Mouse (Mus musculus): ENCODE results near the gene Tet1.
"Not testable (repeated sequence)": the region's sequence is repeated elsewhere in the genome, so short reads cannot be mapped to it uniquely, and the experiment has no call there.

DNA sequence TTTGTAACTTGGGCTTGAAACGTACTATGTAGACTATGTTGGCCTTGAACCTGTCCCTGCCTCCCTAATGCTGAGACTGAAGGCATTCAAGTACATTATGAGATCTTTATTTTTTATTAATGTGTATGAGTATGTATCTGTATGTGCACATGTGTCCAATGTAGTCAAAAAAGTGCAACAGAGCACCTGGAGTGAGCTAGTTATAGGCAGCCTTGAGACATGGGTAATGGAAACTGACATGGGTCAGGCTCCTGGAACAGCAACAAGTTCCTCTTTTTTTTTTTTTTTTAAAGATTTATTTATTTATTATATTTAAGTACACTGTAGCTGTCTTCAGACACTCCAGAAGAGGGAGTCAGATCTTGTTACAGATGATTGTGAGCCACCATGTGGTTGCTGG, 127.0 kb downstream of the Tet1 start:
- not testable (repeated sequence) for TF ChIP-seq MAX (IDR thresholded peaks at IDR 0.05; ENCODE audit: low read length); RAD21 (IDR thresholded peaks at IDR 0.05; ENCODE audit: low read depth, low read length); GATA1 (IDR thresholded peaks at IDR 0.05; ENCODE audit: low read depth, low read length); ZMIZ1 (IDR thresholded peaks at IDR 0.05; ENCODE audit: low read depth, low read length); ETS1 (IDR thresholded peaks at IDR 0.05; ENCODE audit: low read depth, low read length)
